Mouse (Mus musculus): Measurements from ENCODE around the gene Iqub. TPM values are rescaled to one million over a fixed set of nuclear protein-coding genes. Genes with fewer than 3 reads are reported as not detected.

Iqub gene
- polyA plus RNA-seq, 1 experiment from 2014 or later = 2.6 TPM

GRCm38 (mm10) chr6:24451026-24451821, 63.6 kb downstream of the Iqub start:
- Histone ChIP-seq H3K9me3 (replicated peaks) (no peaks in the 10 kb centered on the region), H3K36me3 (no peaks in the 10 kb centered on the region), H3K4me3 (no peak overlapping the region), H3K4me2 (replicated peaks) (no peak overlapping the region), H3K4me1 (no peaks in the 10 kb centered on the region), H3K27me3 (no peaks in the 10 kb centered on the region), H3K9ac (no peak overlapping the region), H3K27ac (no peak overlapping the region)
- WGBS = 82% methylated on average over 22 of the region's 22 CpGs
- ATAC-seq (ENCODE audit: low FRiP score) = no peak

- ATAC-seq (ENCODE audit: low FRiP score) = no peak
- no peaks in the 10 kb centered on the region for H3K4me1 ChIP-seq
- no peak overlapping the region for H3K9ac ChIP-seq
- no peak overlapping the region for H3K4me3 ChIP-seq
- no peak overlapping the region for H3K4me2 ChIP-seq (replicated peaks)
- no peaks in the 10 kb centered on the region for H3K9me3 ChIP-seq (replicated peaks)
- no peak overlapping the region for H3K27ac ChIP-seq
- H3K36me3 ChIP-seq = no peaks in the 10 kb centered on the region
- 88% methylated on average over 6 of the region's 6 CpGs for WGBS
- no peaks in the 10 kb centered on the region for H3K27me3 ChIP-seq
Observed at GRCm38 (mm10) chr6:24450241-24450640, 64.6 kb downstream of the Iqub start.

- Histone ChIP-seq H3K4me2 (replicated peaks) (no peak overlapping the region), H3K4me3 (no peak overlapping the region), H3K36me3 (no peaks in the 10 kb centered on the region), H3K9me3 (replicated peaks) (no peaks in the 10 kb centered on the region), H3K9ac (no peak overlapping the region), H3K4me1 (no peaks in the 10 kb centered on the region), H3K27ac (no peak overlapping the region), H3K27me3 (no peaks in the 10 kb centered on the region)
- no peak for ATAC-seq (ENCODE audit: low FRiP score)
- 83% methylated on average over 11 of the region's 11 CpGs for WGBS
Observed at GRCm38 (mm10) chr6:24416056-24416455, 98.8 kb downstream of the Iqub start.

GRCm38 (mm10) chr6:24415500-24415899, 99.4 kb downstream of the Iqub start:
- H3K4me1 ChIP-seq = no peaks in the 10 kb centered on the region
- no peaks in the 10 kb centered on the region for H3K36me3 ChIP-seq
- H3K4me2 ChIP-seq (replicated peaks) = no peak overlapping the region
- no peaks in the 10 kb centered on the region for H3K27me3 ChIP-seq
- H3K27ac ChIP-seq = no peak overlapping the region
- H3K9ac ChIP-seq = no peak overlapping the region
- no peaks in the 10 kb centered on the region for H3K9me3 ChIP-seq (replicated peaks)
- H3K4me3 ChIP-seq = no peak overlapping the region
- ATAC-seq (ENCODE audit: low FRiP score) = no peak
- 90% methylated on average over 1 of the region's 1 CpGs for WGBS

GRCm38 (mm10) chr6:24408573-24409427, 106.1 kb downstream of the Iqub start:
- no peak overlapping the region for H3K4me3 ChIP-seq
- H3K27me3 ChIP-seq = no peaks in the 10 kb centered on the region
- ATAC-seq (ENCODE audit: low FRiP score) = peak; percentile 86
- H3K27ac ChIP-seq = no peak overlapping the region
- H3K9ac ChIP-seq = no peak overlapping the region
- no peaks in the 10 kb centered on the region for H3K4me1 ChIP-seq
- 69% methylated on average over 11 of the region's 11 CpGs for WGBS
- no peak overlapping the region for H3K4me2 ChIP-seq (replicated peaks)
- no peaks in the 10 kb centered on the region for H3K9me3 ChIP-seq (replicated peaks)
- no peaks in the 10 kb centered on the region for H3K36me3 ChIP-seq

GRCm38 (mm10) chr6:24407743-24408142, 107.1 kb downstream of the Iqub start:
- H3K4me2 ChIP-seq (replicated peaks) = no peak overlapping the region
- H3K27ac ChIP-seq = no peak overlapping the region
- no peaks in the 10 kb centered on the region for H3K27me3 ChIP-seq
- WGBS = 72% methylated on average over 3 of the region's 3 CpGs
- H3K4me1 ChIP-seq = no peaks in the 10 kb centered on the region
- H3K36me3 ChIP-seq = no peaks in the 10 kb centered on the region
- H3K9me3 ChIP-seq (replicated peaks) = no peaks in the 10 kb centered on the region
- H3K9ac ChIP-seq = no peak overlapping the region
- no peak overlapping the region for H3K4me3 ChIP-seq
- no peak for ATAC-seq (ENCODE audit: low FRiP score)

GRCm38 (mm10) chr6:24397237-24397647, 117.6 kb downstream of the Iqub start:
- Histone ChIP-seq H3K4me1 (no peaks in the 10 kb centered on the region), H3K4me2 (replicated peaks) (no peak overlapping the region), H3K4me3 (no peak overlapping the region), H3K9me3 (replicated peaks) (no peaks in the 10 kb centered on the region), H3K36me3 (no peaks in the 10 kb centered on the region), H3K27me3 (no peaks in the 10 kb centered on the region), H3K9ac (no peak overlapping the region), H3K27ac (no peak overlapping the region)
- WGBS = 86% methylated on average over 4 of the region's 4 CpGs
- no peak for ATAC-seq (ENCODE audit: low FRiP score)

Other genes with a start within 250 kb of the Iqub start
- 326 TPM in 2 replicates for gene Ndufa5, start 12.9 kb upstream of the Iqub start, polyA plus RNA-seq (2016; fragmentation: Nextera tagmentation; extraction: Ambion mirVana)
- gene Asb15, start 13.1 kb upstream of the Iqub start, polyA plus RNA-seq (2016; fragmentation: Nextera tagmentation; extraction: Ambion mirVana) = 0.08 TPM in 1 of 2 replicates, not detected in the other
- gene Lmod2, start 82.7 kb upstream of the Iqub start, polyA plus RNA-seq (2016; fragmentation: Nextera tagmentation; extraction: Ambion mirVana) = not detected in 2 replicates
- 78.9 and 82.3 TPM in 2 replicates for gene Wasl, start 149.9 kb upstream of the Iqub start, polyA plus RNA-seq (2016; fragmentation: Nextera tagmentation; extraction: Ambion mirVana)
- gene Hyal6, start 218.2 kb upstream of the Iqub start, polyA plus RNA-seq (2016; fragmentation: Nextera tagmentation; extraction: Ambion mirVana) = not detected in 2 replicates
- not detected in 2 replicates for gene Hyal4, start 233.3 kb upstream of the Iqub start, polyA plus RNA-seq (2016; fragmentation: Nextera tagmentation; extraction: Ambion mirVana)

Measured in hindbrain, embryonic 12.5 days (tissue).